Mouse (Mus musculus) G1E (cell line): ENCODE data around the gene Rcsd1. TPM values are rescaled to one million over a fixed set of nuclear protein-coding genes. Genes with fewer than 3 reads are reported as not detected.

ENCODE experiments used
- ATAC-seq: 2 replicates; pipeline ENCODE4 v1.8.0; 2016; ENCODE audit warnings: mild to moderate bottlenecking; ENCODE audit not compliant: insufficient number of reproducible peaks, poor library complexity, low FRiP score, severe bottlenecking; ENCODE audit errors: extremely low read depth
- DNase-seq: peaks from one replicate; pipeline ENCODE4 v3.0.0; 2012; ENCODE audit warnings: low spot score
- H3K27me3 ChIP-seq: 2 replicates; pipeline ENCODE4 v1.6.1; 2012; ENCODE audit warnings: mild to moderate bottlenecking, low read length, inconsistent platforms; ENCODE audit not compliant: insufficient read depth
- H3K36me3 ChIP-seq: replicated peaks from 2 replicates; pipeline ENCODE3; 2012; ENCODE audit warnings: mild to moderate bottlenecking, inconsistent platforms
- H3K4me1 ChIP-seq: 2 replicates; pipeline ENCODE4 v1.6.1; 2012; ENCODE audit warnings: low read depth, low read length, inconsistent platforms, mixed read lengths; ENCODE audit not compliant: insufficient read depth
- H3K4me3 ChIP-seq: 2 replicates; pipeline ENCODE4 v1.5.1; 2012; ENCODE audit warnings: low read depth, mild to moderate bottlenecking, inconsistent platforms, low read length, moderate library complexity, mixed read lengths
- H3K9me3 ChIP-seq: replicated peaks from 2 replicates; pipeline ENCODE4 v1.6.1; 2012; ENCODE audit warnings: inconsistent platforms
- CTCF ChIP-seq: IDR thresholded peaks from 2 replicates; pipeline ENCODE4 v1.5.1; 2012; ENCODE audit warnings: low read depth, low read length, inconsistent platforms, mixed read lengths
- GATA1 ChIP-seq: IDR thresholded peaks from 2 replicates; pipeline ENCODE4 v1.6.1; 2012; ENCODE audit warnings: borderline replicate concordance, low read length, inconsistent platforms, mixed read lengths
- GATA2 ChIP-seq: IDR thresholded peaks from 2 replicates; pipeline ENCODE4 v1.6.1; 2012; ENCODE audit warnings: low read depth, low read length, inconsistent platforms, borderline replicate concordance
- POLR2AphosphoS5 ChIP-seq: IDR thresholded peaks from 2 replicates; pipeline ENCODE4 v1.6.1; 2012; ENCODE audit warnings: low read depth, low read length, inconsistent platforms; ENCODE audit not compliant: insufficient replicate concordance
- TAL1 ChIP-seq: conservative IDR thresholded peaks from 2 replicates; pipeline ENCODE4 v1.6.1; 2012; ENCODE audit warnings: low read depth, low read length, inconsistent platforms, mixed read lengths
- polyA plus RNA-seq: library from polyadenylated mRNA; stranded (reverse); fragments of >175 nt; gene quantifications from 2 replicates; pipeline ENCODE4 v1.2.3, GENCODE M21; 2012
- total RNA-seq, 2 experiments: library from RNA; stranded (forward) in 1 of 2; stranded (reverse) in 1 of 2; fragments of 200-1000 nt in 1 of 2; fragments of >200 nt in 1 of 2; fragmentation: Nextera tagmentation in 1 of 2; gene quantifications; 2 replicates each; pipeline ENCODE4 v1.2.3; 2014 to 2017

Gene Rcsd1
- total and polyA plus RNA-seq, 3 experiments = 15.8 to 27.3 (median 16.1) TPM

DNA sequence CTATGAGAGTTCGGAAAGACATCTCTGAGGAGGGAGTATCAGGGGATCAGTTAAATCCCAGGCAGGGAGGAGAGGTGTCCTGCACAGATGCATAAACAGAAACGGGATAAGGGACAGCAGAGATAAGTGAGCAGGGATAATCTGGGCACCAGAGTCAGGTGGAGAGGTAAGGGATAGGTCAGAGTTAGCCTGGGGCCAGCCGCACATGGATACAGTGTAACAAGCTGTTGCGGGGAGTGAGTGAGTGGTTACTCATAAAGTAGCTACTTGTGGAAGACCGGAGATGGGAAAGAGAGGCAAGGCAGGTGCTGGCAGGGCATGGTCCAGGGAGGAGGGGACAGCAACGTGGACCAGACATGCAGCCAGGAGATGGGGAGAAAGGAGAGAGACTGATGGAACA is 39.5 kb downstream of the Rcsd1 start:
- Histone ChIP-seq H3K27me3 (0 out of 2 replicates have a peak, but pooled peaks cover 3% of the 10 kb centered on the region), H3K36me3 (peaks cover 74% of the 10 kb centered on the region), H3K9me3 (no peaks in the 10 kb centered on the region), H3K4me3 (no peak overlapping the region), H3K4me1 (peaks cover 21% of the 10 kb centered on the region)
- no peak for TF ChIP-seq POLR2AphosphoS5
- TF ChIP-seq TAL1 = no peak
- TF ChIP-seq CTCF = no peak
- TF ChIP-seq GATA2 = no peak
- TF ChIP-seq GATA1 = no peak
- ATAC-seq (no peak), DNase-seq (no peak)

DNA sequence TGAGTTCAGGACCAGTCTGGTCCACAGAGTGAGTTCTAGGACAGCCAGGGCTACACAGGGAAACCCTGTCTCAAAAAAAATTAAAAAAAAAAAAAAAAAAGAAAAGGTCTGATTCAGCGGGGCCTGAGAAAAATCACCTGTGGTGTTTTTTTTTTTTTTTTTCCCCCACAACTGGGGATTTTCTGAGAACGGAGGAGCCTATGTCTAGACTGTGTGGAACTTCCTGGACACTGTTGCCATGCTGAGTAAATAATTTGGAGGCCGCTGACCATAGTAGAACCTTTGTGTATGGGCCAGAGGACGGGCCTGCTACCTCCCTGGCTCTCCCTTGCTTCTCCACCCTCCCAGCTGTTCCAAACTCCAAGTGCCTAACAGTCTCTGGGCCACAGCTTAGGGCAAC is 40.7 kb downstream of the Rcsd1 start:
- Histone ChIP-seq H3K27me3 (0 out of 2 replicates have a peak, but pooled peaks cover 3% of the 10 kb centered on the region), H3K9me3 (no peaks in the 10 kb centered on the region), H3K36me3 (peaks cover 72% of the 10 kb centered on the region), H3K4me1 (peaks cover 16% of the 10 kb centered on the region), H3K4me3 (no peak overlapping the region)
- TF ChIP-seq POLR2AphosphoS5 (no peak), GATA1 (no peak), TAL1 (no peak), CTCF (no peak), GATA2 (no peak)
- no peak for ATAC-seq
- no peak for DNase-seq

DNA sequence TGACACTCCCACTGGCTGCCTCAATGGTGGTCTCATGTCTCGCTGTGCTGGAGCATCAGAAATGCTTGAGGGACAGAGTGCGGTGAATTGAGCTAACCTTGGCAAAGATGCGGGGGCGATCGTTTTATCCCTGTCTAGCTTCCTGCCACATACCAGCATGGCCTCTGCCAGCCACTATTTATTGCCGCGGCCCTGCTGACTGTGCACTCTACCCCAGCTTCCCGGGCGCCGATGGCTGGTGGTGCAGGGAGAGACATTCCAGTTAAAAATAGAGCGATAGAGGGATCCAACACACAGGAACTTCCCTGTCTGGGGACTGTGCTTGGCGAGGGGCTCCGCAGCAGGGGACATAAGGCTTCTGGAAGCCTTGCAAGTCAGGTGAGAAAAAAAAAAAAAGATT is 42.2 kb downstream of the Rcsd1 start:
- ATAC-seq (no peak), DNase-seq (no peak)
- Histone ChIP-seq H3K36me3 (peaks cover 80% of the 10 kb centered on the region), H3K4me1 (peaks cover 18% of the 10 kb centered on the region), H3K9me3 (no peaks in the 10 kb centered on the region), H3K27me3 (peaks cover 8% of the 10 kb centered on the region; the same call in 1 of the 2 replicates), H3K4me3 (no peak overlapping the region)
- TF ChIP-seq GATA2 (no peak), TAL1 (no peak), POLR2AphosphoS5 (no peak), GATA1 (no peak), CTCF (no peak)

DNA sequence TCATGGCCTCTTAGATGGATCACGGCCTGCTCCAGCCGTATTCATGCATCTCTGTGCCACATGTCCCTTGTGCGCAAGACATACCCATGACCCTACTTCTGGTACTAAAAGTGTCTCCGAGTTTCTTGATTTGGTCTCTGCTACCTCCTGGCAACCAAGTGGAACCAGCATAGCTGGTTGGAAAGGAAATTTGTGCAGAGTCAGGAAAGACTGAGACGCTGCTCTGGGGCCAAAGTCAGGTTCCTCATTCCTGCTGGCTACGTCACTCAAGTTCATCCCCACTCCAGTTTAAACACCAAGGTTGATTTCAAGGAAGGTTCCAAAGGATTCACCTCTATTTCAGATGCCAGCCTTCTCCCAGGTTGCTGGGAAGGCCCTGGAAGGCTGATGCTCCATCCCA is 42.6 kb downstream of the Rcsd1 start:
- H3K9me3 ChIP-seq = no peaks in the 10 kb centered on the region
- no peak for DNase-seq
- peaks cover 8% of the 10 kb centered on the region; the same call in 1 of the 2 replicates for H3K27me3 ChIP-seq
- TF ChIP-seq TAL1 (no peak), GATA1 (no peak), POLR2AphosphoS5 (no peak), CTCF (no peak), GATA2 (no peak)
- H3K4me1 ChIP-seq = peaks cover 18% of the 10 kb centered on the region
- no peak overlapping the region for H3K4me3 ChIP-seq
- peaks cover 80% of the 10 kb centered on the region for H3K36me3 ChIP-seq
- no peak for ATAC-seq

DNA sequence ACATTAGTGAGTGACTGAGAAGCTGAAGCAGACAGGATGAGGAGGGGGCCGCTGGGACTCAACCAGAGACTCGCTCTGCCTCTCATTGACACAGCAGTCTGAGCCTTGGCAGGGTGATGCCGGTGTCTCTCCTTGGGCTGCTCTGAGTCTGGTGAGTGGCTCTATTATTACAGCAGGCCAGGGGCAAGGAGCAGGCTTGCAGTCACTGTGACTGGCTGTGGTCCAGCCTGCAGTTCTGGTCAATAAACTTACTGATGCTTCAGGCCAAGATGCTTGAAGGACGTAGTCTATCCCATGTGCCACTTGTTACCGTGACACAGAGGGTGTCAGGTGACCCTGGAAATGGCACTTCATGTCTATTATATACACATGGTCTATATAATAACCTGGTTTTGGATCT is 43.8 kb downstream of the Rcsd1 start:
- peaks cover 79% of the 10 kb centered on the region for H3K36me3 ChIP-seq
- peaks cover 8% of the 10 kb centered on the region; the same call in 1 of the 2 replicates for H3K27me3 ChIP-seq
- ATAC-seq = no peak
- H3K4me1 ChIP-seq = peaks cover 15% of the 10 kb centered on the region
- H3K4me3 ChIP-seq = no peak overlapping the region
- TF ChIP-seq GATA2 (no peak), TAL1 (no peak), POLR2AphosphoS5 (no peak), CTCF (no peak), GATA1 (no peak)
- no peak for DNase-seq
- H3K9me3 ChIP-seq = no peaks in the 10 kb centered on the region

DNA sequence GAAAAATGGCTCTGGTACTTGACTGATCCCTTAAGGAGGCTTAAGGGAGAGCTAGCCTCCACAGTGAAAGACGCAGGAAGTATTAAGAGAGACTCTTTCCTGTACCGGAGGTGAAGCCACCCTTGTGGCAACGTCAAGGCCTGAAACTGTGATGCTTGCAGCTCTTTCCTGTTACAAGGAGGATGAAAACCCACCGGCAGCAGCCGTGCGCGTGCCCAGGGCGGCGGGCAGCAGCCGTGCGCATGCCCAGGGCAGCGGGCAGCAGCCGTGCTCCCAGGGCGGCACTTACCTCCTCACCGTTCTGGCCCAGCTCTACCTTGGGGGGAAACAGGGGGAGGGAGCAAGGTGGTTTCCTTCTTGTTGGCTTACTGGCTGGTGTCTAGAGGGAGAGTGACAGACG is 46.3 kb downstream of the Rcsd1 start:
- H3K9me3 ChIP-seq = no peaks in the 10 kb centered on the region
- no peak for TF ChIP-seq TAL1
- DNase-seq (no peak), ATAC-seq (no peak)
- peaks cover 81% of the 10 kb centered on the region for H3K36me3 ChIP-seq
- H3K4me1 ChIP-seq = peaks cover 21% of the 10 kb centered on the region
- H3K4me3 ChIP-seq = no peak overlapping the region
- peaks cover 10% of the 10 kb centered on the region; the same call in 1 of the 2 replicates for H3K27me3 ChIP-seq
